Mouse (Mus musculus): ENCODE data around the gene Slc3a2.

DNA sequence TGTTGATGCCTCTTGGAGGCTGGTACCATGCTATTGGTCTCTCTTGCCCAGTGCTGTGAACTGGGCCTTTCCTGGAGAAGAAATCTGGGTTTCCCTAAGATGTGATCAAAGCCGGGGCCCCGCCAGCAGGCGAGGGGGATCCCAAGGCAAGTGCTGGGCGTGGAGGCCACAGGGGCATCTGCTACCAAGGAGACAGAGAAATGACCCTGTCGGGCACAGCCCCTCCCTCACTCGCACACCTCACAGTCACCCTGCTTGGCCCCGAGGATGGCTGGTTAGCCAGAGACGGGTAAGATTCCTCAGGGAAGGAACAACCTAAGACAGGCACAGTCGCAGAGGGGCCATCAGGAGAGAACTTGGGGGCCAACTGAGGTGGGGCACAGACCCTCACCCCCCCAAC lies 42.4 kb upstream of the Slc3a2 start:
- no peak for TF ChIP-seq ZNF384 (IDR thresholded peaks at IDR 0.05; ENCODE audit: low read depth, low read length)
- TF ChIP-seq TCF12 (IDR thresholded peaks at IDR 0.05; ENCODE audit: low read depth, low read length): no peak
- TF ChIP-seq MEF2A (IDR thresholded peaks at IDR 0.05; ENCODE audit: borderline replicate concordance, low read depth, low read length): no peak
- no peak for TF ChIP-seq CTCF (conservative IDR thresholded peaks at IDR 0.05 in 1 of 2, IDR thresholded peaks at IDR 0.05 in 1 of 2; ENCODE audit: low read depth in 2 of 2, low read length in 2 of 2)
- TF ChIP-seq E2F4 (IDR thresholded peaks at IDR 0.05; ENCODE audit: insufficient replicate concordance, low read depth, low read length): no peak
- no peak for TF ChIP-seq NELFE (IDR thresholded peaks at IDR 0.05; ENCODE audit: low read depth, low read length)

Measured in CH12.LX (cell line).